Mouse (Mus musculus) heart, embryonic 12.5 days (tissue): ENCODE measurements around the gene Runx1. TPM values are rescaled to one million over a fixed set of nuclear protein-coding genes. Genes with fewer than 3 reads are reported as not detected.

ENCODE experiments used
- ATAC-seq: fragments of 200-750 bp; cut with Nextera tagmentation; 2 replicates; pipeline ENCODE4 v1.8.0; 2017; ENCODE audit warnings: moderate TSS enrichment, moderate library complexity; ENCODE audit not compliant: insufficient number of reproducible peaks, low FRiP score
- H3K27ac ChIP-seq: fragments of 300-500 bp; sonication (generic); 2 replicates; pipeline ENCODE4 v1.5.1; 2016; ENCODE audit warnings: mild to moderate bottlenecking, moderate library complexity; ENCODE audit not compliant: poor library complexity, severe bottlenecking
- H3K27me3 ChIP-seq: fragments of 300-500 bp; sonication (generic); replicated peaks from 2 replicates; pipeline ENCODE4 v1.6.1; 2016; ENCODE audit warnings: mild to moderate bottlenecking, moderate library complexity
- H3K36me3 ChIP-seq: fragments of 300-500 bp; sonication (generic); 2 replicates; pipeline ENCODE4 v1.6.1; 2016; ENCODE audit warnings: mild to moderate bottlenecking, moderate library complexity
- H3K4me1 ChIP-seq: fragments of 300-500 bp; sonication (generic); replicated peaks from 2 replicates; pipeline ENCODE4 v1.6.1; 2016; ENCODE audit warnings: mild to moderate bottlenecking
- H3K4me2 ChIP-seq: fragments of 300-500 bp; sonication (generic); 2 replicates; pipeline ENCODE4 v1.6.1; 2016; ENCODE audit warnings: mild to moderate bottlenecking, moderate library complexity
- H3K4me3 ChIP-seq: fragments of 300-500 bp; sonication (generic); 2 replicates; pipeline ENCODE4 v1.5.1; 2016; ENCODE audit warnings: mild to moderate bottlenecking
- H3K9ac ChIP-seq: fragments of 300-500 bp; sonication (generic); 2 replicates; pipeline ENCODE4 v1.6.1; 2016; ENCODE audit warnings: mild to moderate bottlenecking, moderate library complexity
- H3K9me3 ChIP-seq: fragments of 300-500 bp; sonication (generic); replicated peaks from 2 replicates; pipeline ENCODE4 v1.6.1; 2016; ENCODE audit warnings: mild to moderate bottlenecking, moderate library complexity
- WGBS: fragments of 180-500 bp; shearing (Covaris S2); methylation state at CpG from one replicate; pipeline ENCODE4 v1.1.7; 2016; 5-methylcytosine and 5-hydroxymethylcytosine counted together
- polyA plus RNA-seq: library from polyadenylated mRNA; unstranded; fragments of >200 nt; fragmentation: Nextera tagmentation; extraction: Ambion mirVana; gene quantifications from 2 replicates; pipeline ENCODE4 v1.2.1, GENCODE M21; 2016

Runx1 gene
- 1.3 and 1.5 TPM in 2 replicates for polyA plus RNA-seq

GRCm38 (mm10) chr16:92825908-92826650 is at the start of gene Runx1:
Gene Runx1 (minus strand): TSS chr16:92826149.
- Histone ChIP-seq H3K9me3 (no peaks in the 10 kb centered on the region), H3K36me3 (no peaks in the 10 kb centered on the region), H3K9ac (no peak within 1 kb of the TSS), H3K27me3 (peaks cover 81% of the 10 kb centered on the region), H3K4me2 (no peak within 1 kb of the TSS), H3K27ac (no peak within 1 kb of the TSS), H3K4me1 (peaks cover 28% of the 10 kb centered on the region), H3K4me3 (no peak within 1 kb of the TSS)
- no peak for ATAC-seq
- WGBS = 77% methylated on average over 11 of the region's 11 CpGs

DNA sequence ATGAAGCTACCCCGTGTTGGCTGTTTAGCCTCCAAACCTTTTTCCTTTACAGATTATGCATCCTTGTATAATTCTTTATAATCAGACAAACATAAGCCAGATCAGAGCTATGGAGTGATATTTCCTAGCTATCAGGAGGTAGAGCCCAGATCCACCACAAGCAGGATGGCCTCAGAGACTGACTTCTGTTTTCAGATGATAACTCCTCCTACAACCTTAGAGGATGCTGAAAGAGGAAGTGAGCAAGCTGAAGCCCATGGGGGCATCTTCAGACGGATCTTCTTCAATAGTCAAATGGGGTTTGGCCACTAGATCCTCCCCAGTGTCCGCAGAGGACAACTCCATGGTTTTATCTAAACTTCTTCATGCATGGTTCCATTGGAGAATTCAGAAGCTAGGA is 48.1 kb upstream of the Runx1 start:
- H3K27ac ChIP-seq = no peak overlapping the region
- 80% methylated on average over 3 of the region's 3 CpGs for WGBS
- H3K27me3 ChIP-seq = peaks cover 84% of the 10 kb centered on the region
- ATAC-seq = no peak
- no peak overlapping the region for H3K4me2 ChIP-seq
- H3K9ac ChIP-seq = no peak overlapping the region
- H3K4me1 ChIP-seq = 0 out of 2 replicates have a peak, but pooled peaks cover 3% of the 10 kb centered on the region
- no peaks in the 10 kb centered on the region for H3K36me3 ChIP-seq
- no peak overlapping the region for H3K4me3 ChIP-seq
- no peaks in the 10 kb centered on the region; the same call in none of the 2 replicates for H3K9me3 ChIP-seq

GRCm38 (mm10) chr16:92871728-92872127 is 45.8 kb upstream of the Runx1 start:
- Histone ChIP-seq H3K27me3 (peaks cover 71% of the 10 kb centered on the region), H3K4me3 (no peak overlapping the region), H3K4me2 (no peak overlapping the region), H3K4me1 (0 out of 2 replicates have a peak, but pooled peaks cover 3% of the 10 kb centered on the region), H3K9me3 (peaks cover 5% of the 10 kb centered on the region), H3K36me3 (no peaks in the 10 kb centered on the region), H3K27ac (no peak overlapping the region), H3K9ac (no peak overlapping the region)
- 44% methylated on average over 11 of the region's 11 CpGs for whole genome bisulfite sequencing
- ATAC-seq = no peak

- Histone ChIP-seq H3K9me3 (peaks cover 5% of the 10 kb centered on the region; the same call in 1 of the 2 replicates), H3K4me3 (no peak overlapping the region), H3K4me2 (no peak overlapping the region), H3K9ac (no peak overlapping the region), H3K27me3 (peaks cover 67% of the 10 kb centered on the region), H3K27ac (no peak overlapping the region), H3K36me3 (no peaks in the 10 kb centered on the region), H3K4me1 (0 out of 2 replicates have a peak, but pooled peaks cover 3% of the 10 kb centered on the region)
- ATAC-seq = no peak
- WGBS = 59% methylated on average over 4 of the region's 4 CpGs
Observed at GRCm38 (mm10) chr16:92868550-92868949, 42.6 kb upstream of the Runx1 start.

- H3K9ac ChIP-seq = no peak overlapping the region
- H3K4me2 ChIP-seq = no peak overlapping the region
- H3K36me3 ChIP-seq = no peaks in the 10 kb centered on the region
- no peak overlapping the region for H3K27ac ChIP-seq
- no peak for ATAC-seq
- peaks cover 58% of the 10 kb centered on the region for H3K27me3 ChIP-seq
- 63% methylated on average over 9 of the region's 9 CpGs for WGBS
- H3K9me3 ChIP-seq = peaks cover 5% of the 10 kb centered on the region; the same call in 1 of the 2 replicates
- no peak overlapping the region for H3K4me3 ChIP-seq
- 0 out of 2 replicates have a peak, but pooled peaks cover 3% of the 10 kb centered on the region for H3K4me1 ChIP-seq
Observed at GRCm38 (mm10) chr16:92867261-92867935, 41.4 kb upstream of the Runx1 start.

- H3K4me3 ChIP-seq = no peak overlapping the region
- no peaks in the 10 kb centered on the region for H3K36me3 ChIP-seq
- no peaks in the 10 kb centered on the region for H3K4me1 ChIP-seq
- peaks cover 5% of the 10 kb centered on the region; the same call in 1 of the 2 replicates for H3K9me3 ChIP-seq
- no peak overlapping the region for H3K4me2 ChIP-seq
- no peak for ATAC-seq
- no peak overlapping the region for H3K9ac ChIP-seq
- 85% methylated on average over 3 of the region's 3 CpGs for WGBS
- no peak overlapping the region for H3K27ac ChIP-seq
- H3K27me3 ChIP-seq = peaks cover 58% of the 10 kb centered on the region
Observed at GRCm38 (mm10) chr16:92865314-92865713, 39.4 kb upstream of the Runx1 start.

DNA sequence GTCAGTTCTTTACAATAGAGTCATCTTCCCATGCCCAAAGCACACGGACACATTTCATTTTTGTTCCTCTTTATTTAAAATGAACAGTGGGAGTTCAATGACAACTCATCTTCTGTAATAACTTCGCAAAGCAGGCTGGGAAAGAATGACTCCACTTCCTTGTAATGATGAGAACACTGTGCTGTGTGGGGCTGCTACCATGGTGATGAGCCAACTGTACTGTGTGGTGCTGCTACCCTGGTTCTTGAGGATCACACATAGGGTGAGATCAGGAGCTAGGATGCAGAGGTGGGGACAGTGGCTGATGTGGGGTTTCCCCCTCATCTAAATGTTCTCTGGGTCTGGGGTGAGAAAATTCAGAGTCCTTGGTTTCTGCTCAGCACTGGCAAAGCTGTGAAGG is 38.2 kb upstream of the Runx1 start:
- Histone ChIP-seq H3K36me3 (no peaks in the 10 kb centered on the region), H3K4me3 (no peak overlapping the region), H3K27me3 (peaks cover 50% of the 10 kb centered on the region), H3K9ac (no peak overlapping the region), H3K27ac (no peak overlapping the region), H3K9me3 (peaks cover 5% of the 10 kb centered on the region; the same call in 1 of the 2 replicates), H3K4me2 (no peak overlapping the region), H3K4me1 (no peaks in the 10 kb centered on the region)
- no peak for ATAC-seq
- 71% methylated on average over 2 of the region's 2 CpGs for WGBS

GRCm38 (mm10) chr16:92863179-92863578 is 37.2 kb upstream of the Runx1 start:
- H3K27me3 ChIP-seq = peaks cover 58% of the 10 kb centered on the region
- H3K4me3 ChIP-seq = no peak overlapping the region
- H3K4me1 ChIP-seq = no peaks in the 10 kb centered on the region
- H3K4me2 ChIP-seq = no peak overlapping the region
- H3K27ac ChIP-seq = no peak overlapping the region
- H3K36me3 ChIP-seq = no peaks in the 10 kb centered on the region
- peaks cover 5% of the 10 kb centered on the region; the same call in 1 of the 2 replicates for H3K9me3 ChIP-seq
- no peak overlapping the region for H3K9ac ChIP-seq
- no peak for ATAC-seq

GRCm38 (mm10) chr16:92862430-92862829 is 36.5 kb upstream of the Runx1 start:
- WGBS = 73% methylated on average over 4 of the region's 4 CpGs
- Histone ChIP-seq H3K4me3 (no peak overlapping the region), H3K4me1 (no peaks in the 10 kb centered on the region), H3K36me3 (no peaks in the 10 kb centered on the region), H3K9me3 (no peaks in the 10 kb centered on the region), H3K4me2 (no peak overlapping the region), H3K27me3 (peaks cover 66% of the 10 kb centered on the region), H3K27ac (no peak overlapping the region), H3K9ac (no peak overlapping the region)
- ATAC-seq = no peak

GRCm38 (mm10) chr16:92861571-92861970 is 35.6 kb upstream of the Runx1 start:
- Histone ChIP-seq H3K4me1 (no peaks in the 10 kb centered on the region), H3K9me3 (no peaks in the 10 kb centered on the region), H3K4me2 (no peak overlapping the region), H3K27ac (no peak overlapping the region), H3K36me3 (no peaks in the 10 kb centered on the region), H3K27me3 (peaks cover 64% of the 10 kb centered on the region), H3K4me3 (no peak overlapping the region), H3K9ac (no peak overlapping the region)
- no peak for ATAC-seq
- 56% methylated on average over 2 of the region's 2 CpGs for WGBS

GRCm38 (mm10) chr16:92860649-92861048 is 34.7 kb upstream of the Runx1 start:
- 81% methylated on average over 1 of the region's 1 CpGs for WGBS
- Histone ChIP-seq H3K4me2 (no peak overlapping the region), H3K9ac (no peak overlapping the region), H3K27me3 (peaks cover 56% of the 10 kb centered on the region), H3K9me3 (no peaks in the 10 kb centered on the region), H3K36me3 (no peaks in the 10 kb centered on the region), H3K4me3 (no peak overlapping the region), H3K4me1 (no peaks in the 10 kb centered on the region), H3K27ac (no peak overlapping the region)
- ATAC-seq = no peak
